Mouse (Mus musculus) gastrocnemius, adult 8-10 months (tissue): ENCODE measurements around the gene Tiprl. TPM values are rescaled to one million over a fixed set of nuclear protein-coding genes. Genes with fewer than 3 reads are reported as not detected.

Experiments
- DNase-seq, 2 experiments: peaks; one replicate each; pipeline ENCODE4 v3.0.0; 2022; ENCODE audit warnings: low spot score in 2 of 2
- total RNA-seq, 4 experiments: library from RNA; stranded (reverse); gene quantifications; 2 replicates each; pipeline ENCODE4 v1.2.4; 2022

Tiprl gene
- 10 to 100 TPM; 18.6 to 21.7 (median 19.5) TPM for total RNA-seq

DNA sequence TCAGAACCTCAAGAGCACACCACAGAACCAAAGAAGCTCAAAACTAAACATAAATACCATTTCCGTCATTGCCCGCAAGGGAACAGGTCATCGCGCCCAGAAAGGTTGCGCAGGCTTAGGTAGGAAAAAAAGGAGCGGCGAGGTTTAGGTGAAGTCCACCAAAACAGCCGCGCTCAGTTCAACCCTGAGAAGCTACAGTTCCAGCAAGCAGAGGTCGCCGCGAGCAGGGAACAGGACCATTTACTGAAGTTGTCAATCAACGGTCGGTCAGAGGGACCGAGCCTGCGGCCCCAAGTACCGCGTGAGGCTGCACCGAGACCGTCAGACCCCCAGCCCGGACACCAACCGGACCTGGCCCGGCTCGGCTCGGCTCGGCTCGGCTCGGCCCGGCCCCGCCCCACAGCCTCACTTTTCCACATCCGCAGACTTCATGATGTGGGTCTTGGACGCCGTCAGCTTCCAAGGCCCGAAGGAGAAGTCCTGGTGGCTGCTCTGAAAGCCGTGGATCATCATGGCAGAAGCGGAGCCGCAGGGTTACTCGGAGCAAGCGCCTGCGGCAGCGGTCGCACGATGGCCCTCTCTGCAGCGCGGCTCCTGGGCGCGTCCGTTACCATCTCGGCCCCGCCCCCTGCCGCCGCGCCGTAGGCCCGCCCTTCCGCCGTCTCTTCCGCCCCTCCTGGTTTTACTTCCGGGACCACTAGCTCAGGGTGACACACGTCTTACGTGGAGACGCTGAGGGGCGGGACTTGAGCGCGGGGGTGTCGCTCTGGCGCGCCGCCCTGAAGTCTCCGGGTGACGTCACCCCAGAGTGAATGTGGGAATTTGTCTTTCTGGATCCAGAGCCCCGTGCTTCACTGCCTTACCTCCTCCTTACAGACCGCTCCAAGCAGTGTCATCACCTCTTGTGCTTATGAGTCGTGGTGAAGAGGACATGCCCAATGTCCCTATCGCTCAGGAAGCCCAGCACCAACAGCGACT, at the start of gene Tiprl:
TSS of gene Tiprl (minus strand) at position 676 of the 978 bp plus-strand sequence.
- DNase-seq, result peak; percentile 94 to 95

DNA sequence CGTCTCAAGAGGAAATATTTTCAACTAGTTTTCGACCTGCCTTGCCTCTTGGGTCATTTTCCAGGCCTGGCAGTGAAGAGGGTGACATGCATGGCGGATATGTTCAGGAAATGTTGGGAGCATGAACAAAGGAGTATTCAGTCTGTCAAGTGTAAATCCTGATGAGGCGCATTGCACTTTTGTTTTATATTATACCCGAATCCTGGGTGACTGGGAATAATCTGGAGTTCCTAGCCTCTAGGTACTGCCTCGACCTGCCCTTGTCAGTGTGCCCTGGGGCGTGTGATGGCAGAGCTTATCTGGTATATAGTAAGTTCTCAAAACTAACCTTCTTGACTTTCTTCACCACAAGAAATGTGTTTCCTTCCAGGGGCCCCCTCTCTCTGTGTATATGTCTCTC, 47.3 kb upstream of the Tiprl start:
- no peak for DNase-seq

DNA sequence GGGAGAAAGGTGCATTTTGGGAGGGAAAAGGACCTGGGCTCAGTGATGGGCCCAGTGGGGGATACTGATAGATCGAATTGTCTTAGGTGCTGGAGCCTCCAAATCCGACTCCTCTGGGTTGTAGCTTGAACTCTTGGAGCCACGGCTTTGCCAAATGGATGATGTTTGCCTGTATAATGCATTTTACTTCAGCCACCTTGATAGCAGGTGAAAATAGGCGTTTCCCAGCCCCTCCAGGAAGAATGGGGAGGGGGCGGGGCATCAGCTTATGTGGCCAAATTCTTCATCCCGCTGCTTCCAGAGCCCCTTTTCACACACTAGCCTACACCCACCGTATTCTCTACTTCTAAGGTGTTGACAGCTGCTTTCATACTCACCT, 46.2 kb upstream of the Tiprl start:
- DNase-seq, result no peak

DNA sequence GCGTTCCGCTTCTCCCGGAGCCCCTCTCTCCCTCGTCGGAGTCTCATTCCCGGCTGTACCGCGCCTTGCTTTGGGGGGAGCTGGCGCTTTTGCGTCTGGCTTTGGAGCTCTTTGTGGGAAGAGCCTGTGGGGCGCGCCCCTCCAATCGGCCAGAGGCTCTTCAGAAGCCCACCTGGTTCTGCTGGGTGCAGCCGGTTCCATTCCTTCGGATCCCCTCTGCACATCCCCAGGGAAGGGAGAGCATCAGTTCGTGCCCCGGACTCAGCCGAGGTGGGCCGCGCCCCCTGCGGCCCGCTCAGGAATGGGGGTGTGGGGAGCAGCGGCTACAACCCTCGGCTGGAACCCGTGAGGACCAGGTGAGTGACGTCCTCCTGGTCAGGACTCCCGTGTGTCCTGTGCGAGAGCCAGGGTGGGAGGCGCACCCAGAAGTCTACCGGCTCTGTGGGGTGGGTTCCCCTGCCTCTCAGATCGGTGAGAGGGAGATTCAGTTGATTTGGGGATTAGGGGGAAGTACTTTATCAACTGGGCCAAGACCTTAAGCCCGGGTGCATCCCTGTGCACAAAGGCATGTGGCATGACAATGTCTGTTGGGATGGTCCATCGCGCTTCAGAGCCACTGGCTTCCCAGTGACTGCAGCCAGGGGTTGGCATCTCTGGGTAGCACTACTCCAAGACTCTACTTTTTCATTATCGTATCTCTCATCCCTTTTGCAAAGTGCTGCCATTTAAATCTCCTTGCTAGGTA, 45.6 kb upstream of the Tiprl start:
- no peak for DNase-seq

DNA sequence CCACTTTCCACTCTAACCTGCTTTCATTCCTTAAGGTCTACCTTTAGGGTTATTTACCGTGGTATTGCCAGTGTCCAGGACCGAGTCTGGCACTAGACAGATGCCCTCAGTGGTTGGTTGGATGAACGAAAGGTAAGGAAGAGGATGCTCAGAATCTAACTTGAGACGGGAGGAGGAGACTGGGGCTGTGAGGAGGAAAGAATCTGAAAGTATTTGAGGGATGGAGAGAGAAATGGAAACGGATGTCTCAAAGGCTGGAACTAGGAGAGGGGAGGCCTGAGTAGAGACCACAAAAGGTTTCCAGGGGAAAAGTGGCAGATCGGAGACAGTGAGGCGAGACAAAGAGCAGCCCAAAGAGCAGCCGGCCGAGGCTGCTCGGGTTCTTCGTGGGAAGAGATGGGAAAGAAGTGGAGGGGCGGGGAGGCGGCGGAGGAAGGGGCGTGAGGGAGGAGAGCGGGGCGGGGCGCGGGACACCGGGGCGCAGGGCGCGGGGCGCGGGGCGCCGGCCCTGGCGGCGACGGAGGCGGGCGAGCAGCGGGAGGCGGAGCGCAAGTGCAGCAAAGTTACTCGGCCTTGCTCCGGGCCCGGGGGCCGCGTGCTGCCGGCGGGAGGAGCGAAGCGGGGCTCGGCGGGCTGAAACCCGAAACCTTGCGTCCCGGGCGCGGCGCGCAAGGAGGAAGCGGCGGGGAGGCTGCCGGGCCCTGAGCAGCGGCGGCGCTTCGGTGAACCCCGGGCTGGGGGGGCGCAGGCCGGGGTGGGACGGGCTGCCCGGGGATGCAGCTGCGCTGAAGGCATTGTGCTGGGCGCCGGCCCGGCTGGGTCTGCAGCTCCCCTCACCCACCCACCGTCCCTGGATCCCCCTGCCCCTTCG, 44.8 kb upstream of the Tiprl start:
- DNase-seq, result peak; percentile 25 to 61

DNA sequence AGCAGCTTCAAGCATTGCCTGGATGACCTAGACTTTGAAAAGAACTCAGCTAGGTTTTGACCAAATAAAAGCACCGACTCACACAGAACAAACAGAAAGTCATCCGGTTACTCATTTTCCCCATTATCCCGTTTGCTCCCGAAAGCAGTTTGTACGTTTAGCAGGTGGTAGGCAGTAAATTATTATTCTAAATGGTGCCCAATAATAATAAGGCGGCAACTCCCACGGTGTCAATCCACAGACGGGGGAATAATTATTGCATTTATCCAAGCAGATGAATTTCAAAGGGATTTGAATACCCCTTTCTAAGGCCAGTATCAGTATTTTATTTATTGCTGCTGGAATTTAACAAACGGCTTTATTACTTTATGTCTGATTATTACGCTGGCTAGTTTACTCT, 43.9 kb upstream of the Tiprl start:
- no peak for DNase-seq

DNA sequence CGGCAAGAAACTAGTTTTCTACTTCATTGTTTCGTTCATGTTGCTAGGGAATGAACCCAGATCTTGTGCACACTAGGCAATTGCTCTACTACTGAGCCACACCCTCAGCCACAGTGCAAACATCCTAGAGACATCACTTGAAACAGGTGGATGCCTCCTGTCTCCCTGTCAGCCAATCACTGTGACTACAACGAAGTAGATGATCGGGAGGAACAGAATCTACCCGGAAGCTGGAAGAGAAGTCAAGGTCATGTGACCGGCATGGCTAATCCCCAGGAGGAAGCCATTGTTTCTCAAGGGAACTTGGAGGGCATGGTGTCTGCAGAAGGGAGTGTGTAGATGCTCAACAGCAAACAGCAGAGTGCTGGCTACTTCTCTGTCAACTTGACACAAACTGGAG, 38.1 kb upstream of the Tiprl start:
- no peak for DNase-seq

DNA sequence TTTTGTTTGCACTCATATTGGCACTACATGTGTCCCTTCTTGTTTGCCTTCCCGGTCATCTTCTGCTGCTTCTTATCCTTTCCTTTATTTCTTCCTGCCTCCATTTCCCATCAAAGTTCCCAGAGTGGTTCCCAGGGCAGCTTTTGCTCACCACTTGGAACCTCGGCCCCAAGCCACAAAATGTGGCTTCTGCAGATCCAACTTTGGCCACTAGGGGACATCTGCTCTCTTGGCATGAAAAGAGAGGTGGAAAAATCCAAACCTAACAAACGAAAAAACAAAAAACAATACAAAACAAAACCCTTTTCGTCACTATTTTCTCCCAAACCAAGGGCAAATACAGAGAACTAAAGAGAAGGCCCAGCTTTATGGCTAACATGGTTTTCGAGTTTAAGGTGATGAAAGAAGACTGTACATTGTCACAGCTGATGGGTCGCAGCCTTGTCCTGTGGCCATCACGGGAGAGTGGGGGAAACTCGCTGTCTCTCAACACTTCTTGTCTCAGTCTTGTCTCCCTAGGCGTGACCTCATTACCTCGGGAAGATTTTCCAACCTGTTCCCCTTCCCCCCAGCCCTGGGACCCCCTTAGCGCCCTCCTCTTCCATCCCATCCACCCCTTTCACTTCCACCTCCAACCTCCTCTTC, 15.4 kb upstream of the Tiprl start:
- peak; percentile 43 to 44 for DNase-seq

DNA sequence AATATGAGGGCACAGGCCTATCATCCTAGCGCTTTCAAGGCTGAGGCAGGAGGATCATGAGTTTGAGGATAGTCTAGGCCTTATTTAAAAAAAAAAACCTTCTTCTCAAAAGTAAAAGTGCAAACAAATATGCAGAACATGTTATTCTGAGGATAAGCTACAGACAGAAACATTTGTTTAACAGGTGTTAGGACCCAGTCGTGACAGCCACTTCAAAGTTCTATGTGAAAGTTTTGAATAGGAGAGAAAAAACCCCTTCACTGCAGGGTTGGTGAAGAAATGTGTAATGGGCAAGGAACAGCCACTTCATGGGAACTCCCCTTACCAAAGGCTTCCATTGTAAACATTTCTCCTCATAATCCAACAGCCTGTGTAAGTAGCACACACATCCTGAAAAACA, 13.8 kb upstream of the Tiprl start:
- no peak for DNase-seq

DNA sequence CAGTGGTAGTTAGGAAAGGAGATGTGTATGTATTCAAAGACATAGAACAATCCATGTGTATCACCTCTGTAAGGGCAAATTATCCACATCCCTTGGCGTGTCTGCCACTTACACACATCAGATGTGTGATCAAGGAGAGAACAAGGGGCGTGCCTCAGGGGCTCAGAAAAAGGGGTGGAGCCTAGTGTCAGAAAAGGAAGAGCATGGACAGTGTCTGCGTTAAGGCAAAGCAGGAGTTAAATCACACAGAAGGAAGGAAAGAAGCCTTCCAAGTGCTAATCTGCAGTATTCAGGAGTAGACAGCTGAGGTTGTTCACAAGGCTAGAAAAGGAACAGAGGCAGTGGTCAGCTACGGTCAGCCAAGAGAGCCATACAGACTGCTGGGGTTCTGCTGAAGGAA, 12.0 kb upstream of the Tiprl start:
- DNase-seq, result no peak

DNA sequence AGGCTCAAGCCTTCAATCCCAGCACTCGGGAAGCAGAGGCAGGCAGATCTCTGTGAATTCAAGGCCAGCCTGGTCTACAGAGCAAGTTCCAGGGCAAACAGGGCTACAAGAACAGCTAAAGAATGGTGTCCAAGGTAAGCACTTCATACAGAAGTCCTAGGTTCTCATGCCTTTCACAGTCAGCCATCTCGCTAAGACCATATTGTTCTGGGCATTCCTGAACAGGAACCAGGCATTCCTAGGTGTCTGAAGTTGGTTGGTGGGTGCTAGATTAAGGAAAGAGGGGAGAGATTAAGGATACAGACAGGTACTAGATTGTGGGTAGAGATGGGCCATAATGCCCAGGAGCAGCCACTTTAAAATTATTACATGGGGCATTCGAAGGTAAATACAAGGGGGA, 11.0 kb upstream of the Tiprl start:
- DNase-seq, result no peak

DNA sequence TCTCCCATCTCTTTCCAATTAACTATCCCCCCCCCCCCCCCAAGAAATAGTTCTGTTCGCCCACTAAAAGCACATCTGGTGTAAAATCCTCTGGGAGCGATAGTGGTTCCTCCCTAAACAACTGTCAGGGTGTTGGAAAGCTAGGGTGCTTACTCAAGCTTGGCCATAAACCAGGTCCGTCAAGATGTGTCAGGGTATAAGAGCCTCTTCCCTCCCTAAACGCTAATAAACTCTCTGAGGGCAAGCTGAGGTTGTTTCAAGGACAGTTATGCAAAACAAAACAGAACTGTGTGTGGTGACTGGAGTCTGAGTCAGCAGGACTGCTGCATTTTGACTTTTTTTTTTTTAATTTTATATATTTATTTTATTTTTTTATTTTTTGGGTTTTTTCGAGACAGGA, 10.3 kb upstream of the Tiprl start:
- DNase-seq, result peak in 1 of 2 experiments; percentile 25

DNA sequence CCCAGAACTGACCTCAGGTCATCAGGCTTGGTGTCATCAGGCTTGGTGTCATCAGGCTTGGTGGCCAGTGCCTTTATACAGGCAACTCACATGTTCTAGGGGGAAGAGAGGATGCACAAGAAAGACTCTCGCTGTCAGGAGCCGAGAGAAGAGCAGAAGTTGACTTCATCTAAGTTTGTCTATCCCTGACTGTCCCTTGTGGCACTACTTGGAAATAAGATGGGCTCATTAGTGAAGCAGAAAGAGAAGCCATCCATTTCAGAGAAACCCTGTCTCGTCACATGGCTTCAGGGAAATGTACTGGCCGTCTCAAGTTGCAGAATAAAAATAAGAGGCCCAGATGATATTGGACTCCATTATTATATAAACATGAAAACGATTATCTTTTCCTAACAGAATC, 9.8 kb upstream of the Tiprl start:
- DNase-seq, result no peak

DNA sequence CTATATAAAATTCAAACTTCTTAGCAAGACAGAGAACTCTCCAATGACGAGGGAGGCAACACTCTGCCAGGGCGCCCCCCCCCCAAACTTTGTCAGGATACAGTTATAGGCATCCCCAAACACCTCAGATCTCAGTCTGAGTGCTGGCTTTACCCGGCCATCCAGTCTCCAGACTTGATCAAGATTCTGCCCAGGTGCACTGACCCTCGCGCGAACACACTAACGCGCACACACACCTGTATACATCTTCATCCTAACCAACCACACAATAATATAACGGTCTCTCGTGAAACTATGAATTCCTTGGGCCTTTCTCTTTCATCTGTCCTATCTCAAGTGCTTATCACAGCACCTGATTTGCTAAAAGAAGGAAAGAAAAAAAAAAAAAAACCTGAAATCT, 950 bp downstream of the Tiprl start:
- no peak for DNase-seq

DNA sequence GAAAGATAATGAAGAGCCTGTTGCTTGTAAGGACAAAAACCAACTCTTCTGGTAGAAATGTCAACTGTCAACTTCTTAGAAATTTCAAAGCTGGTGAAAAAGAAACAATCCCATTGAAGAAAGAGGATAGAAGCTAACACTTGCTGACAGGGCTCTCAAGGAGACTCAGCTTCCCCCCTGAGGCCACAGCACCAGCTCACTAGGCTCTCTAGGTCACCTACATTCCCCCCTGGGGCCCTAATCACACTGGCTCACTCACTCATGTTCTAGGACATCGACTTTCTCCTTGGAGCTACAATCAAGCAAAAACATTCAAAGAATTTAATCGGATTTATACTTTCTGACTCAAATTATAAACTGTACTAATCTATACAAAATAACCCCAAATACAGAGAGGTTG, 3.0 kb downstream of the Tiprl start:
- DNase-seq, result no peak

DNA sequence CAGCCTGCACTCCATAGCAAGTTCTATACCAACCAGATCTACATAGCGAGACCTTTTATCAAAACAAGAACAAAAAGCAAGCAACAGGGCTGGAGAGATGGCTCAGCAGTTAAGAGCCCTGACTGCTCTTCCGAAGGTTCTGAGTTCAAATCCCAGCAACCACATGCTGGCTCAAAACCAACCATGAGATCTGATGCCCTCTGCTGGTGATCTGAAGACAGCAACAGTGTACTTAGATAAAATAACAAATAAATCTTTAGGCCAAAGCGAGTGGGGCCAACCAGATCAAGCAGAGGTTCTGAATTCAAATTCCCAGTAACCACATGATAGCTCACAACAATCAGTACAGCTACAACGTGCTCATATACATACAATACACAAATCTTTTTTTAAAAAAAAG, 6.1 kb downstream of the Tiprl start:
- DNase-seq, result no peak

DNA sequence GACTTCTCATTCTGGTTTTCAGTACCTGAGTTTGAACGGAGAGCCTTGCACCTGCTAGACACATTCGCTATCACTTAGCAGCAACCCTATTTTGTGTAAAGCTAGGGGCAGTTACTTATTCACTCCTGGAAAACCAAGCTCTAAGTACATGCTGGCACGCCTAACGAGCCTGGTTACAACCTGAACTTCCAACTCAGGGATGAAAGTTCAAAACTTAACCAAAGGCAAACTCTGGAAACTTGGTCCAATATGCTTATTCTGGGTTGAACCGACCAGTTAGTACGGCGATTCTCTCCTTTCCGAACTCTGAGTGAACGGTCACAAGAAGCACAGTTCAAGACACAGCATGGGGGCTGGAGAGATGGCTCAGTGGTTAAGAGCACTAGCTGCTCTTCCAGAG, 7.2 kb downstream of the Tiprl start:
- DNase-seq, result no peak

DNA sequence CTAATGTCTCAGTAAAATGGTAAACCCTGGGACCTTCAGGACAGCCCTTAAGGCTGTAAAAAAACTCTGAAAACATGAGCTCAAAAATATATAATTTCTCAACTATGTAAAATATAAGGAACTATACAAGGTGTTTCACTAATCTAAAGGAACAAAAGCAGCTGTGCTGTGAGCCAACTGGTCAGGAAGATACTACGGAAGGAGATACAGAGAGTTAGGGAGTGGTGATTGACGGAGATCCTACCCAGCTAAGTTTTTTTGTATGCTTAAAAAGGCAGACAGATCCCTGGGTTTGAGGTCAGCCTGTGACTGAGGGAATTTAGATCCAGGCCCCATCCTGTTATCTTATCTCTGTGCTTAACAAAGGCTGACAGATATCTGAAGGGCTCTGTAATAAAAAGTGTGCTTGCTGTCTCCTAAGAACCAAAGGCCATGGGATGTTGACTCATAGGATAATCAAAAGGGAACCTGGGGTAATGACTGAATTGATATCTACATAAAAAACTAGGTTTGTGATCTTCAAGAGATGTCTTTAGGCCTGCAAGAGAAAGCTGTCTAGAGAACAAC, 19.7 kb downstream of the Tiprl start:
- no peak for DNase-seq

DNA sequence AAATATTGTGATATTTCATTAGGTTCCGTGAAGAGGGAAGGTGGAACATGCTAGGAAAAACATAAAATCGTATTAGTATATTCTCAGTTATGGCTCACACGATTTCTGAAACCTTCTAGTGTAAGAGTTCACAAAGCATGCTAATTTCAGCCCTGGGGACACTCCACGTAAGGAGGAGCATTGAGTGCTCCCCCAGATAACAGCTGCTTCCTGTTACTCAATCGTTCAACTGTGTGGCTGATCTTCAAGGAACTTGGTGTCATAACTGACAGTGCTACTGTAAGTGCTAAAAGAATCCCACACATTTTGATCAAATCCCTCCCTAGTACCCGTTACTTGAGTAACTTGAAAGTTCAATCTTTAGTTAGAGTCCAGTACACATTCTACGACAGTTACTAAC, 21.0 kb downstream of the Tiprl start:
- no peak for DNase-seq

DNA sequence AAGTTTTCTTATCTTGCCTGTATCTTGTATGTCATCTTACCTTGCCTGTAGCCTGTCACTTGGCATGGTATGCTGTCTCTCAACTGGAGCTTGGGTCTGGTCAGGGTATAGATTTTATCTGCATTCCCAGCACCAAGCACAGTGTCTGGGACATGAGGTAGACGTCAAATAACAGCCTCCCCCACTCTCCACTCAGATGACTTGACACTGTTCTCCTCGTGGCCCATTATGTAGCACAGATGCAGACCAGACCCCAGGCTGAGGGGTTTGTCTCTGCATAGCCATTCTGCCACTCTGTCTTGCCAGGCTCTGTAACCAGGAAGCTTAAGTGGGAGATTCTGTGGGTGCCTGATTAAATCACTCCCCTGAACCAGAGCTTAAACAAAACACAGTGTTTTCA, 31.2 kb downstream of the Tiprl start:
- DNase-seq, result no peak

DNA sequence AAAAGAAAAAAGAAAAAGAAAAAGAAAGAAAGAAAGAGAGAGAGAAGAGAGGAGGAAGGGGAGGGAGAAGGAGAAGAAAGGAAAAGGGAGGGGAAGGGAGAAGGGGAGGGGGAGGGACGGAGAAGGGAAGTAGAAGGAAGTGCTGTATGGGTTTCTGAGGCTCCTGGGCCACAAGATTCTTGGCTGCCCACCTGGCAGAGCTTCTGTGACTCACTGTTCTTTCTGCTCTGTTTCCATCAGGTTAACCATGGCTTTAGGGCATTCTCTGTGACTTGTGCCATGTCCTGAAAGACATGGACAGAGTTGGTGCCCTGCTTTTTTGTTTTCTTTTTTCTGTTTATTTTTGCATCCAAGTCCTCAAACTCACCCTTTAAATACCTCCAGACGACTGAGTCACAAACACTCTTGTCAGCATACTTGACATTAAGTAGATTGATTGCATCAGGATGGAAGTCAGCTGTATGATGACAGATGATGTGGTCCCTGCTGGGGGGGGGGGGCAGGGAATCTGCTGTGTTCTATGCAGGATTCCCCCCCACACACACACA, 33.2 kb downstream of the Tiprl start:
- DNase-seq, result no peak
